Mouse (Mus musculus): ENCODE data around the gene Hist1h4d.

The Hist1h4d gene

GRCm38 (mm10) chr13:23593051-23593770 is 11.8 kb downstream of the Hist1h4d start:
- no peak for DNase-seq (ENCODE audit: low read depth, low spot score)

GRCm38 (mm10) chr13:23595185-23595584 is 13.8 kb downstream of the Hist1h4d start:
- no peak for DNase-seq (ENCODE audit: low read depth, low spot score)

- no peak for DNase-seq (ENCODE audit: low read depth, low spot score)
These were observed 14.4 kb downstream of the Hist1h4d start for GRCm38 (mm10) chr13:23595622-23596372.

- no peak for DNase-seq (ENCODE audit: low read depth, low spot score)
These were observed 16.6 kb downstream of the Hist1h4d start for GRCm38 (mm10) chr13:23597957-23598356.

- DNase-seq (ENCODE audit: low read depth, low spot score), result no peak
These were observed 21.8 kb downstream of the Hist1h4d start for GRCm38 (mm10) chr13:23603182-23603699.

GRCm38 (mm10) chr13:23604452-23604851 is 23.1 kb downstream of the Hist1h4d start:
- no peak for DNase-seq (ENCODE audit: low read depth, low spot score)

GRCm38 (mm10) chr13:23605052-23605451 is 23.7 kb downstream of the Hist1h4d start:
- no peak for DNase-seq (ENCODE audit: low read depth, low spot score)

GRCm38 (mm10) chr13:23609209-23609608 is 27.8 kb downstream of the Hist1h4d start:
- no peak for DNase-seq (ENCODE audit: low read depth, low spot score)

- no peak for DNase-seq (ENCODE audit: low read depth, low spot score)
These were observed 28.4 kb downstream of the Hist1h4d start for GRCm38 (mm10) chr13:23609844-23610243.

- no peak for DNase-seq (ENCODE audit: low read depth, low spot score)
These were observed 29.0 kb downstream of the Hist1h4d start for GRCm38 (mm10) chr13:23610393-23610792.

- DNase-seq (ENCODE audit: low read depth, low spot score), result no peak
These were observed 30.2 kb downstream of the Hist1h4d start for GRCm38 (mm10) chr13:23611638-23612037.

- no peak for DNase-seq (ENCODE audit: low read depth, low spot score)
These were observed 38.8 kb downstream of the Hist1h4d start for GRCm38 (mm10) chr13:23620056-23620732.

GRCm38 (mm10) chr13:23620733-23621531 is 39.5 kb downstream of the Hist1h4d start, which contains the start of gene Hist1h2be:
Gene Hist1h2be (minus strand): TSS chr13:23621124.
- DNase-seq (ENCODE audit: low read depth, low spot score), result peak; percentile 94

- DNase-seq (ENCODE audit: low read depth, low spot score), result peak; percentile 64
These were observed 40.3 kb downstream of the Hist1h4d start for GRCm38 (mm10) chr13:23621532-23622174.

GRCm38 (mm10) chr13:23622175-23622671 is 40.8 kb downstream of the Hist1h4d start, which contains the start of gene Hist1h1e:
Gene Hist1h1e (minus strand): TSS chr13:23622558.
- peak; percentile 69 for DNase-seq (ENCODE audit: low read depth, low spot score)

GRCm38 (mm10) chr13:23622861-23623450 is 41.6 kb downstream of the Hist1h4d start:
- DNase-seq (ENCODE audit: low read depth, low spot score), result no peak

- DNase-seq (ENCODE audit: low read depth, low spot score), result no peak
These were observed 49.3 kb downstream of the Hist1h4d start for GRCm38 (mm10) chr13:23630653-23631052.

Measured in brain, embryonic 18.5 days (tissue).